Mouse (Mus musculus) forelimb bud, embryonic 11.5 days (tissue): ENCODE measurements around the gene Lpo.

ENCODE experiments used
- DNase-seq: peaks from one replicate; pipeline ENCODE4 v3.0.0-alpha.2; 2012; ENCODE audit warnings: low read depth, low spot score

Gene Lpo

DNA sequence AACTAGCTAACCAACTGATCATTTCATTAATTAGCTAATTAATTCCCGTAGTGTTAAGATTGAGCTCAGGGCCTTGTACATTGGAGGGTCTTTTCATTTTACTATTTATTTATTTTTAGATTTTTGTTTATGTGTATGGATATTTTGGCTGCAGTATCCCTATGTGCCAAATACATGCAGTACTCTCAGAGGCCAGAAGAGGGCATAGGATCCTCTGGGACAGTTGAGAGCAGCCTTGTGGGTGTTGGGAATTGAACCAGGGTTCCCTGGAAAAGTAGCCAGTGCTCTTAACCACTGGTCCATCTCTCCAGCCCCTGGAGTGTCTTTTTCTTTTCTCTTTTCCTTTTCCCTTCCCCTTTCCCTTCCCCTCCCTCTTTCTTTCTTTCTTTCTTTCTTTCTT, 22.6 kb downstream of the Lpo start:
- peak; percentile 28 for DNase-seq

DNA sequence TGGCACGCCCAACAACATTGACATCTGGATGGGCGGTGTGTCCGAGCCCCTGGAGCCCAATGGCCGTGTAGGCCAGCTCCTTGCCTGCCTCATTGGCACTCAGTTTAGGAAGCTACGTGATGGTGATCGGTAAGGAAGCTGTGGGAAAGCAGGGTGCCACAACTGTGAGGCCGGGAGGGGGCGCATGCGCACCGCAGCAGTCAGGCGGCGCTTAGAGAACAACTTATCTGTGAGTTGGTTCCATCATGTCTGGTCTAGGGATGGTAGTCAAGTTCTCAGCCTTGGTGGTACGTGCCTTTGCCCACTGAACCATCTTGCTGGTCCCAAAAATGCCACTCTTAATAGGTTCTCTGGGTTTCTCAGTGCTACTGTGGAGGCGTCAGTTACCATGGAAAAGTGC, 25.5 kb downstream of the Lpo start:
- DNase-seq = no peak

DNA sequence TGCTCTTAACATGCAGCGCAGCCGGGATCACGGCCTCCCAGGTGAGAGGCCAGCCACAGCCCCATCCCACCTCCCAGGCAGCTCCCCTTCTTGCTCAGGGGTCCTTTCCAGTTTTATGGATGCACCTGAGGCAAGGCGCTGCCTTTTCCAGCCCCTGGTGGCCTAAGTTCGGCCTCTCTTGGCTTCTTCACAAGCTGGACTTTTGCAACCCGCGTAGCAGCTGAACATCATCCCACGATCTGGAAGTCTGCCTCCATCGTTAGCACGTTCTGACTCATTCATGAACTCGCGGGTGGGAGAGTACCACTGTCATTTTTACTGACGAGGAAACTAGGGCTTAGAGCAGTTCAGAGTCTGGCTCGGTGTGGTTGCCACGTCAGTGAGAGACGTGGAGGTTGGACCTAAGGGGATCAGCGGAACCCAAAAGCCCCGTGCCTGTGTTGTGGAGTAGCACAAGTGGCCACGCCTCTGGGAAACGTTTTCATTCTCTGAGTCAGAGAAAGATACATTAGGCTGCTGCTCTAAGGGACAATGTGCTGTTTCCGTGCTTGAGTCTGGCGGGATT, 26.3 kb downstream of the Lpo start:
- no peak for DNase-seq

DNA sequence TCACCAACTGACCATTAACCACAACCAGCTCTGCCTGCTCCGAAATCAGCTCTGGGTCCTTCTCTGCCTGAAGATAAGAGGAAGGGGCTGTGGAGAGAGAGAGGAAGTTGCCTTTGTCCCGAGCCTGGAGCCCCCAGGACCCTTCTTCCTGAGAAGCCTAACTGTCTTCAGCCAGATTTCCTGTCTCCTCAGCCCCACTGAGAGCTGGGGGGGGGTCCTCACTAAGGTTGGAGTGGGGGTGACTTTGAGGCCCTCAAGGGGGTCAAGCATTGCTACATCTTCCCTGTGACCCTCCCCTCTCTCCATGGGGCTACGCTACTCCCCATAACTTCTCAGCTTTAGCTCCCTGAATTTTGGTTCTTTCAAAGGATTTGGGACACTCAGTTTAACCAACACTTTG, 34.6 kb downstream of the Lpo start, which contains the start of gene Mpo:
TSS of gene Mpo (plus strand) at position 122 of the 400 bp plus-strand sequence.
- no peak for DNase-seq

DNA sequence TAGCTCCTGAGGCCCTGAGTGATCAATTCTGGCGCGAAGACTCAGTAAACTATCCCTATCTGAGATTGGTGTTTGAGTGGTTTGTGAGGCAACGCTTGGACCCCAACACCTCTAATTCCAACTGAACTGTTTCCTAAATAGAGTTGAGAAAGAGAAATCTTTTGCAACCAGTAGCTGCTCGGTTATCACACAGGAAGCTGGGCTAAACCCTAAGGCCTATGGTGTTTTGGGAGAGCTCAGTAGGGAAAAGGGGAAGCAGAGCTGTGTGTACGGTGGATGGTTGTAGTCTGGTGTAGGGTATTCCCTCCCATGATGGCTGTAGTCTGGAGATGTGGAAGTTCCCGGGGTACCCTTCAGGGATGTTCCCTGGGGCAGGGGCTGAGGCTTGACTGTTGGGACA, 38.0 kb downstream of the Lpo start:
- DNase-seq = no peak

DNA sequence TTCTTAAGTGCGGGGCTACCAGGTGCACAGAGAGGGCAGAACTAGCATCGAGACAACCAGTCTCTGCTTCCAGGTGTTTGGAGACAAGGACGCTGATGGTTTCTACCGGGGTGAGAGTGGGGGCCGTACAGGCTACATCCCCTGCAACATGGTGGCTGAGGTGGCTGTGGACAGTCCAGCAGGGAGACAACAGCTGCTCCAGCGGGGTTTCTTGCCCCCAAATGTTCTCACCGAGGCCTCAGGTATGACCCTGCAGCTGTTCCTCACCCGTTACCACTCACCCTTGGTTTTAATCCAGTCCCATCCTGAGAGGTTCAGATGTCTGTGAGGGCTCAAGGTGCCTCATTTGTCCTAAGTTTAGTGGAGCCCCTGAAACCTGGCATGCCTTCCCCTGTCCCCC, 48.0 kb downstream of the Lpo start:
- no peak for DNase-seq

DNA sequence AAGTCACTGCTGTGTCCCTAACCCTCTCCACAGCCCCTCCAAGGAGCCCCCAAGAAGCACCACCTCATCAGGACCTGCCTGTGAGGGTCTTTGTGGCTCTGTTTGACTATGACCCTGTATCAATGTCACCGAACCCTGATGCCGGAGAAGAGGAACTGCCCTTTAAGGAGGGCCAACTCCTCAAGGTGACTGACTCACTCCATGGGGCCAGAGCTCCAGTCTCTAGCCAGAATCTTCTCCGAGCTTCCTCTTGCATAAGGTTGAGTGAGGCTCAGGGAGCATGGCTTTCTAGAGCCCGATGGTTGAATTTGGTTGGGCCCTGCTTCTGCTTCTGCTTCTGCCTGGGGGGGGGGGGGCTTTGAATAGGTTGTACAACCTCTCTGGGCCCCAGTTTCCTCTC, 48.7 kb downstream of the Lpo start:
- DNase-seq = no peak

DNA sequence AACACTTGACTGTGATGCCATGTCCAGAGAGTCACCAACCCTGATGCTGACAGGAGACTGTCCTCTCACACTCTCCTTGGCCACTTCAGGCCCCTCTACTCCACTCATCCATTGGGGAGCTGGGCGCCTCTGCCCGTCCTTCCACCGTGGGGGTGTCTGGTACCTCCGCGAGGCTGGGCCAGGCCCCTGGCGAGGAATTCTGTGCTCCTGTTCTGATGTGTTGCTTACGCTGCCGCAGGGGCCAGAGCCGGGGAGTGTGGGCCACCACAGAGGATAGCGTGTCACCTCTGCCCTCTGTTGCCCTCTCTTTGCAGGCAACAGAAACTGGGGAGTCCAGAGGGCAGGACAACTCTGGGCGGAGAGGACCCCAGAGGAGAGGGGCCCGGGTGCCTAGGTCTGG, 49.2 kb downstream of the Lpo start:
- no peak for DNase-seq

DNA sequence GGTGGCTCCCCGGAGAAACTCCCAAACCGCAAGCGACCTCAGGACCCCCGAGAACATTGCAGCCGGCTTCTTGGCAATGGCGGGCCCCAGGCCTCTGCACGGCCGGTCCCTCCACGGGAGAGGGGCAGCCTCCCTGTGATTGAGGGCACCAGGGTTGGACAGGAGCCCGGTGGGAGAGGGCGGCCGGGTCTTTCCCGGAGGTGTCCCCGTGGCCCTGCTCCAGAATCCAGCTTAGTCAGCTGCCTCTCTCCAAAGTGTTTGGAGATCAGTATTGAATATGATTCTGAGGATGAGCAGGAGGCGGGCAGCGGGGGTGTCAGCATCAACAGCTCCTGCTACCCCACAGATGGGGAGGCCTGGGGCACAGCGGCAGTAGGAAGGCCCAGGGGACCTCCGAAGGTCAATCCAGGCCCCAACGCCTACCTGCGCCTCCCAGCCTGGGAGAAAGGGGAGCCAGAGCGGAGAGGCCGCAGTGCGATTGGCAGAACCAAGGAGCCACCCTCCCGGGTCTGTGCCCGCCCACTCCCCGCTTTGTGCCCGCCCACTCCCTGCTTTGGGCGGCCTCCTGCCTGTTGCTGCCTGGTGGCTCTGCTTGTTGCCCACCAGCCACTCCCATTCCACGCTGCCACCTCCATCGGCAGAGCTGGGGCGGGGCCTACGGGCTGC, 49.9 kb downstream of the Lpo start:
- DNase-seq = peak; percentile 73

DNA sequence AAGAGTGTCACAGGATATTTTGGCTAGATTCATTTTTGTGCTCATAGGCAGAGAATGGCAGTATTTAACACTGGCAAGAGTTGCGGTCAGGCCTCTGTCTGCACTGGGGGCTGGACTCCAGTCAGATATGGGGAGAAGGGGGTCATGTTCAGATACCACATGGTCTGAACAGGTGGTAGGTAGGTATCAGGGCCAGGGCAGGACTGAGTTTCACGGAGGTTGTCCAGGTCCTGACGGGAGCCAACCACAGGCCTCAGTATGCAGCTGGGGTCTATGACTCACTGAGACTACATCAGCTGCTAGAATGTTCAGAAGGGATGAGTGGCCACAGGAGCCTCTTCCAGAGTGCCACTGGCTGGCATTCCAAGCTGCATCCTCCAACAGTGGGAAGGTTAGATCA, 55.7 kb downstream of the Lpo start:
- no peak for DNase-seq

DNA sequence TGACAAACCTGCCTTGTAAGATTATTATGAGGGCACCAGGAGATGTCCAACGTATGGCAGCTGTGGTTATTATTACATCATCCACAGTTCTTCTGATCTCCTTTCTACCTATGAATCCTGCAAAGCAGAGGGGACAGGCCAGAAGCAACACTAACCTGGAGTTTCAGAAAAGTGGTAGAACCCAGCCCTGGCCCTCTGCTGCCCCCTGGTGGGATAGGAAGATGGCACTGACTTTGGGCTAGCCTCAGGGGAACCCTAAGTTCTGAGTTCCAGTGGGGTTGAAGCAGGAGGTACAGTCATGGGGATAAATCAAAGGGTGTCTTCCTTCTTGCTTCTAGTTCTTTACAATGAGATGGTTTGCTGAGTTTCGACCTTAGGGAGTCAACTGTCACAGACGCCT, 57.1 kb downstream of the Lpo start:
- DNase-seq = peak; percentile 57

DNA sequence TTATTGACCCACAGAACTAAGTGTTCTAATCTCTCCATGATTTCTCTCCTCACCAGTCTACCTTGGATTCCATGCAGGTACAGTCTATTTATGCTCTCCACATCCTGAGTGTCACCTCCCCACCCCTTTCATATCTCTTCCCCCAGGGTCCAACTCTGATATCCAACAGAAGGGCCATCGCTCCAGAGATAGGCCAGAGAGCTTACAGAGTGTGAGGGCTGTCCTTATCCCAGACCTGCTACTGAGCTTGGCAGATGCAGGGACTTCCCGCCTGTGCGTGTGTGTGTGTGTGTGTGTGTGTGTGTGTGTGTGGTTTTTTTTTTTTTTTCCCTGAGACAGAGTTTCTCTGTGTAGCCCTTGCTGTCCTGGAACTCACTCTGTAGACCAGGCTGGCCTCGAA, 59.3 kb downstream of the Lpo start:
- no peak for DNase-seq

DNA sequence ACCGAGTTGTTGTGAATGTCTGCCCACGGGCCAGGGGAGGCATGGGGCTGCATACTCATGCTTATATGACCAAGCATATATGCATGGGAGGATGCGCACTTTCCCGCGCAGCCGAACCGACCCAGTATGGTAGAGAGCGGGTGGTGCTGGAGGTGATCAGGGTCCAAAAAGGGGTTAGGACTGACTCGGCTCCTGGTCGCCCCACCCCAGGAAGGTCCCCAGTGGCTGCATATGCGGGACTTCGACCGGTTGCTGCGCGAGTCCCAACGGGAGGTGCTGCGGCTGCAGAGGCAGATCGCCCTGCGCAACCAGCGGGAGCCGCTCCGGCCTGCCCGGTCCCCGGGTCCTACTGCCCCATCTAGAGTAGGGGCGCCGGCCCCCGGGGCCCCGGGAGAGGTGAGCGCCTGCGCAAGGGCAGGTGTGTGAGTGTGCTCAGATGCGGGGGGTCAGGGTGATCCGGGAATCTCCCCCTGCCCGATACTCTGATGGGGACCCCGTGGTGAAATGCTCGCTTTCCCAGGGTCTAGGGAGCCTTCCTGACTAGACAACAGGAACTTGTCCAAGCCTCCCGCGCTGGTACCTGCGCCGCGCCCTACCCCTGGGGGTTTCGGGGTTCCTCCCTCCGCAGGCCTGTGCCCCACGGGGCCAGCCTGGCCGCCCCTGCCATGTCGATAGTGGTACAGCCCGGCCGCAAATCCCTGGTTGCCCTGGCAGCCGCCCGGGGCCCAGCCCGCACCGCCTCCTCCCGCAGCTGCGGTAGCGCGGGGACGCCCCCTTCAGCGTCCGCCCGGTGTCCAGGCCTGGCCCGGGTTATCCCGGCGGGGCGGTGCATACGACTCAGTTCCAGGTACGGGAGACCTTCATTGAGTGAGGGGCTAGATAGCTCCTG, 63.9 kb downstream of the Lpo start:
- no peak for DNase-seq

DNA sequence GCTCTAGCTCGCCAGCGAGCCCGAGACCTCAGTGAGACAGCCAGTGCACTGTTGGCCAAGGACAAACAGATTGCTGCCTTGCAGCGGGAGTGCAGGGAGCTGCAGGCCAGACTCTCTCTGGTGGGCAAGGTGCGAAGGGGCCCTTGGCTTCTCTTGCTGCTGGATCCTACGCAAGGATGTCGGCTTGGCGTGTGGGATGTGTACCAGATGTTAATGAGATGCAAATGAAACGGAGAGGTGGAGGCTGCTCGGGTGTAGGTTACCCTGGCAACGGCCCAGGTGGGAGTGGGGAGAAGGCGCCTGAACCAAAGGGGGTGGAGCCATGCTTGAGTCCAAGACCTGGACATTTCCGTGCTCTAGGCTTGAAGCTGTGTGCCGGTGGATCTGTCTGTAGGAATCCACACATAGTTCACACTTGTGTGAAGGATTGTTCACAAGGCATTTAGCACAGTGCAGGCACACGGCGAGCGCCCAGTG, 64.5 kb downstream of the Lpo start:
- peak; percentile 63 for DNase-seq

DNA sequence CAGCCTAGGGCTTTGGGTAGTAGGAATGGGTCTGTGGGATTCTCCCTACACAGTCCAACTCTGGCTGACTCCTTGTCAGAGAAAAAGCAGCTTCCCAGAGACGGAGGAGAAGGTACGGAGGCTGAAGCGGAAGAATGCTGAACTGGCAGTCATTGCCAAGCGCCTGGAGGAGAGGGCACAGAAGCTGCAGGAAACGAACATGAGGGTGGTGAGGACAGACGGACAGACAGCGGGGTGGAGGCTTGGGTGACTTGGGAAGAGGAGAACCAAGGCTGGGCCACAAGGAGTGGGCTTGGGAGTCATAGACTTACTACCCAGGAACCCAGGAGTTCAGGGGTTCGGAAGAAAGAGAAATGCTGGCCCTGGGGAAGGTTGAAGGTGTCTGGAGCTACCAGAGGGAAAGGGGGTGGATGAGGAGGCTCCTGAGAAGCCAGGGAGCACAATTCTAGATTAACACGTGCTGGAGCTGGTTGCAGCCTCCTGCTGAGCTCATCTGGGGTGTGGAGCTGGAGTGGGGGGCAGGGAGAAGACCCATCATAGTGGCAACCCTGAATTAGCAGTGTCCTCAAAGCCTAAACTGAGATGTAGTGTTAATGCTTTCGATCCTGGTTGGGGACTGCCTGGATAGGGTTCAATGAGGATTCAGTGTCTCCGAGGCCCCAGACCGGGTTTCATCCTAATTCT, 65.2 kb downstream of the Lpo start:
- DNase-seq = no peak

DNA sequence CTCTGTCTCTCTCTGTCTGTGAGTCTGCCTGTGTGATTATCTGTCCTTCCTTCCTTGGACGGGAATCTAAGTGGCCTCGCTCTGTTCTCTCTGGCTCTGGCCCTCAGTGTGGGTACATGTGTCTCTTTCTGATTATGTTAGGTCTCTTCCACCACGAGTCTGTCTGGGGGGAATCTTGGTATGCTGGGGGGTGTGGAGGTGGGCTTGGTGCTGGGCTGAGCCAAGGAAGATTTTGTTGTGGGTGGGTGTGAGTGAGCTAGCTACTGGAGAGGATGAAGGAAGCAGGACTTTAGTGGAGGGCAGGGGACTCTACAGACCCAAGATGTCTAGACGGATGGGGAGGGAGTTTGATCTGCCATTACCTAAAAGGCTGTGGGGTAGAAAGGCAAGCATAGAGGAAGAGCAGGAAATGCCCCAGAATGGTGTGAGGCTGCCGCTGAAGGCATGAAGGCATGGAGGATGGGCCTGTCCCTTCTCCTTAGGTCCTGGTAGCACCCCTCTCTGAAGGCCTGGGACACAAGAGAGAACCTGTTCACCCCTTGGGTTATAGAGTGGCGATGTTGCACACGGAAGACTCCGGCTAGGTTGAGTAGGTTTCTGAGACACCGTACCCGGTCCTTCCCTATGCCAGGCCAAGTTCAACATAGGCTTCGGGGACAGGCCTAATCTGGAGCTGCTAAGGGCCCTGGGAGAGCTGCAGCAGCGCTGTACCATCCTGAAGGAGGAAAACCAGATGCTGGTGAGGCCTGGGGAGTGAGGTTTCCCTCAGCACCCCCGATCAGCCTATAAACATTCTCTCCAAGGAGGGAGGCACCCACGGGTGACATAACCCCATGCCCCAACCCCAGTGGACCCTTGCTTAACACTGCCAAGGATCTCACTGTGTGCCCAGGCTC, 66.0 kb downstream of the Lpo start:
- DNase-seq = no peak

DNA sequence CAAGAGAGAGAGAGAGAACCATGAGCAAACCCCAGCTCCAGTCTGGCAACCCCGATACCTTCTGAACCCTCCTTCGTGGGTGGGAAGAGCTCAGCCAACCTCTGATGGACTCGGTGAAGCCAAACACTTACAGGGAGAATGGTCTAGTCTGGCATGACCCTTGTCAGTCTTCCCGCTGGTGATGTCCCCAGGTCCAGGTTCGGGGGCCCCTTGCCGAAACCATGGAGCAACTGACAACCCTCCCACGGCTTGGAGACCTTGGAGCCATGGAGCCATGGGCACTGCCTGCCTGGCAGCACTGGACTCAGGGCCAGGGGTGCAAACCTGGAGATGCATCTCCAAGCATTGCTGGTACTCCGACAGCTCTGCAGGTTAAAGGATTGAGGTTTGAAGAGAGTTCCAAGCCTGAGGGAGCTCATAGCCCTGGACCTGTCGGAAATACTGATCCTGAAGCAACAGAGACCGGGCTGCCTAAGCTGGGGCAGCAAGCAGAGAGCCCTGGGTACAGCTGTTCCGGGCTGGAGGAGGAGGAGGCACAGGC, 66.8 kb downstream of the Lpo start:
- DNase-seq = no peak

DNA sequence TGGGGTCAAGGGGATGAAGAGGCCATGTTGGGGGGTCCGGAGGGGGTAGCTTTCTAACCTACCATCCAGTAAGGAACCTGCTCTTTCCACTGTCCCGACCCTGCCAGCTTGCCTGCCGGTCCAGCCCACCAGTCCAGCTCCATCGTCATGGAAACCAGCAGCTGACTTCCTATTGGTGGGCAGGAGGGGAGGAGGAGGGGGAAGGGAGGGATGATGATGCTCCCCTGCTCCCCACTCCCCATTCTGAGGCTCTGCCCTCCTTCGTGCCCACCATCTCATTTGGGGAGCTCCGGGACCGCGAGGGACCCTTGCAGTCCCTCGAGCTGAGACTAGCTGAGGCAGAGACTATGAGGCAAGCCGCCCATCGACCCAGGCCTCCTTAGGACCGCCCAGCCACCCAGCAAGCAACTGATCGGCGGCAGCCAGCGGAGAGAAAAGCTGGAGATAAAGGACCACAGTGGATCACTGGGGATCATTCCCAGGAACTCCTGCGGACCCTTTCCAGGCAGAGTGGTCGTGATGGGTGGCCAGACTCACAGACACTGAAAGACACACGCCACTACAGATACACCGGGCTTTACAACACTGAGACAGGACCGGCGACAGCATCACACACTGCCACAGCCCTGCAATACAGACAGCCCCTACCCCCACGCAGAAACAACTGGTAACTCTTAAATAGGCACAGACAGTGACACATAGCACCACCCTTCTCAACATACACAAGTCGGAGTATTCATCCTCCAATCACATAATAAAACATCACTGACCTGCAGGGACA, 67.6 kb downstream of the Lpo start, which contains the start of gene Tspoap1:
TSS of gene Tspoap1 (plus strand) at position 241 of the 781 bp plus-strand sequence.
- DNase-seq = no peak

DNA sequence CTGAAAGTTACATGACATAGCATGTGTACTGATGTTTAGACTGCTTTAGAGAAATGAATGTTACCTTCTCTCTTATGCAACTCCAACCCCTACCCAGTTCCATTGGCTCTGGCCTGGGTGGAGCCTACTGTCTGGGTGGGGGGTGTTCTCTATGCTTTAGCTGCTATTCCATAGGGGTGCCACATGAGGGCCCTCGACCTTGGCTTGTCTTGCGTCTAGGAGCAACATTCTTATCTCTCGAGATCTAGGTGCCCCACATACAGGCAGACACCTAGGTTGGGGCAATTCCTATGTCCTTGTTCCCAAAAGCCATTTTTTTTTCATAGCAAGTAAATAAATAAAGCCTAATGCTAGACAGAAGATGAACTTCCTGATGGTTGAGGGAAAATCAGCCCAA, 68.5 kb downstream of the Lpo start:
- no peak for DNase-seq
